Mouse (Mus musculus): ENCODE measurements around the gene Slc6a8. TPM values are rescaled to one million over a fixed set of nuclear protein-coding genes. Genes with fewer than 3 reads are reported as not detected.

Slc6a8 gene
- polyA plus RNA-seq (2017; shearing (Covaris generic)) = 0.13 TPM

DNA sequence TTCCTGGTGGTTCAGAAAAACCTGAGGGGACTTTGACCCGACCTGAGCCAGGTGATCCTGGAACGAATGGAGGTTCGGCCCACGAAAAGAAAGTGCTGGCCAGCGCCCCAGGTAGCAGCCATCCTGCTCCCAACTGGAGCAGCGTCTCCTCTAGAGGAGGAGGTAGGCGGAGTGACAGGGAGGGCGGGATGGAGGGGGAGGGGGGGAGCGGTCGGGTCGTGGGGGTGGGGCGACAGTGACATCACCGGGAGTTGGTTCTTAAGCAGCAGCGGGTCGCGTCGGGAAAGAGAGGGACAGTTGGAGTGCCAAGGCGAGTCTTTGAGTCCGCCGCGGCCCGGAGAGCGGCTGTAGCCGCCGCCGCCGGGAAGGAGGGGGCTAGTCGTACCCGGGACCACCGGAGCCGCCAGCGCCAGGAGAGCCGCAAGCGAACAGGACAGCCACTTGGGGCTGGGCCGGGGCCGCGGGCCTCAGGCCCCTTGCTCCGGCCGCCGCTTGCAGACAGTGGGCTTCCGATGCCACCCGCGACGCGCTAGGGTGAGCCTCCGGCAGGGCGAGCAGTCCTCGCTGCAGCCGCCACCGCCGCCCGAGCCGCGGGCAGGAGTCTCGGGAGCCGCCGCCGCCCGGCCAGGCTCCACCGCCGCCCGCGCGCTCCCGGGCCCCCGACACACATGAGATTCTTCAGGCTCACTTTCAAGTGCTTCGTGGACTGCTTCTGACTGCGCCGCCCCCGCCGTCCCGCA is at the start of gene Slc6a8:
Gene Slc6a8 (plus strand): TSS at position 272 of the 740 bp plus-strand sequence.

GRCm38 (mm10) chrX:73639255-73639675 is 33.7 kb upstream of the Slc6a8 start, which contains the start of gene Dusp9:
Gene Dusp9, plus strand, starts transcription at chrX:73639419.

DNA sequence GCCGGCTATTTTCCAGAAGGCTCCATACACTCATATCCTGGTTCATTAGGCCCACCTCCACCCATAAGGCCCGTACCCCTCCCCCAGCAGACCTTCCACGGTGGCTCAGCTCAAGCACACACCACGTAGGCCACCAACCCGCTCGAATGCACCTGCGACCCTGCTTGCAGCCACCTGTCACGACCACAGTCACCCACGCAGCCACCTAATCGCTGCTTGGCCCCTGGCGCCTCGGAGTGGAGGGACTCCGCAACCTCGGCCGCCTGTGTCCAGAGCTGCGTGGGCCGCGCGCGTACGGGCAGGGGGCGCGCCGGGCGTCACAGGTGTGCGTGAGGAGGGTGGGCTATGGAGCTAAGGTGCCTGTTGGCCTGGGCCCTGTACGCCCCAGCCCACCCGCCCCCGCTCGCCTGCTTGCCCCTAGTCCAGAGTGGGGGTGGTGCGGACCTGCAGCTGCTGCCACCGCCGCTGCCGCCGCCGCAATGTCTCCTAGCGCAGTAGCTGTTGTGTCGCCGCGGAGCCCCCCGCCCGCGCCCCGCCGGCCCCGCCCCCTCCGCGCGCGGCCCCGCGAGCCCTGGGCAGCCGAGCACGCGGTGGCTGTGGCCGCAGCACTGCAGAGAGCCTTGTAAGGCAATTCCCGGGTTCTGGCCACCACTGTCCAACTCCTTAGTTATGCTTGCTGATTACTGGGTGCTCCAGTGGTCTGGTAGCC is 13.2 kb upstream of the Slc6a8 start, which contains the start of gene Pnck:
Gene Pnck (minus strand): TSS at position 543 of the 709 bp plus-strand sequence.

GRCm38 (mm10) chrX:73716109-73716661 is 43.2 kb downstream of the Slc6a8 start, which contains the start of the genes Bcap31 and Abcd1:
Gene Bcap31, minus strand, starts transcription at chrX:73716175.
Gene Abcd1, plus strand, starts transcription at chrX:73716597.

Other genes with a start within 250 kb of the Slc6a8 start
- not detected for gene Trex2, start 237.8 kb upstream of the Slc6a8 start, polyA plus RNA-seq (2017; shearing (Covaris generic))
- gene Haus7, start 214.1 kb upstream of the Slc6a8 start, polyA plus RNA-seq (2017; shearing (Covaris generic)) = 28.5 TPM
- 0.22 TPM for gene Bgn, start 189.5 kb upstream of the Slc6a8 start, polyA plus RNA-seq (2017; shearing (Covaris generic))
- gene Atp2b3, start 170.1 kb upstream of the Slc6a8 start, polyA plus RNA-seq (2017; shearing (Covaris generic)) = not detected
- 0.33 TPM for gene Dusp9, start 33.7 kb upstream of the Slc6a8 start, polyA plus RNA-seq (2017; shearing (Covaris generic))
- gene Pnck, start 13.0 kb upstream of the Slc6a8 start, polyA plus RNA-seq (2017; shearing (Covaris generic)) = 1.7 TPM
- gene Bcap31, start 43.0 kb downstream of the Slc6a8 start, polyA plus RNA-seq (2017; shearing (Covaris generic)) = 351 TPM
- gene Abcd1, start 43.4 kb downstream of the Slc6a8 start, polyA plus RNA-seq (2017; shearing (Covaris generic)) = 48.7 TPM
- gene Plxnb3, start 83.9 kb downstream of the Slc6a8 start, polyA plus RNA-seq (2017; shearing (Covaris generic)) = 0.05 TPM
- 1.5 TPM for gene Srpk3, start 101.3 kb downstream of the Slc6a8 start, polyA plus RNA-seq (2017; shearing (Covaris generic))
- 231 TPM for gene Idh3g, start 113.7 kb downstream of the Slc6a8 start, polyA plus RNA-seq (2017; shearing (Covaris generic))
- gene Ssr4, start 113.9 kb downstream of the Slc6a8 start, polyA plus RNA-seq (2017; shearing (Covaris generic)) = 233 TPM
- 0.39 TPM for gene Pdzd4, start 151.8 kb downstream of the Slc6a8 start, polyA plus RNA-seq (2017; shearing (Covaris generic))
- gene Avpr2, start 219.0 kb downstream of the Slc6a8 start, polyA plus RNA-seq (2017; shearing (Covaris generic)) = 6.1 TPM
- 7.8 TPM for gene L1cam, start 223.0 kb downstream of the Slc6a8 start, polyA plus RNA-seq (2017; shearing (Covaris generic))
- gene Arhgap4, start 248.7 kb downstream of the Slc6a8 start, polyA plus RNA-seq (2017; shearing (Covaris generic)) = 349 TPM
- 231 TPM for gene Naa10, start 248.8 kb downstream of the Slc6a8 start, polyA plus RNA-seq (2017; shearing (Covaris generic))